14 mouse cellular contexts compared by ENCODE assay signal in the genomic region with DNA sequence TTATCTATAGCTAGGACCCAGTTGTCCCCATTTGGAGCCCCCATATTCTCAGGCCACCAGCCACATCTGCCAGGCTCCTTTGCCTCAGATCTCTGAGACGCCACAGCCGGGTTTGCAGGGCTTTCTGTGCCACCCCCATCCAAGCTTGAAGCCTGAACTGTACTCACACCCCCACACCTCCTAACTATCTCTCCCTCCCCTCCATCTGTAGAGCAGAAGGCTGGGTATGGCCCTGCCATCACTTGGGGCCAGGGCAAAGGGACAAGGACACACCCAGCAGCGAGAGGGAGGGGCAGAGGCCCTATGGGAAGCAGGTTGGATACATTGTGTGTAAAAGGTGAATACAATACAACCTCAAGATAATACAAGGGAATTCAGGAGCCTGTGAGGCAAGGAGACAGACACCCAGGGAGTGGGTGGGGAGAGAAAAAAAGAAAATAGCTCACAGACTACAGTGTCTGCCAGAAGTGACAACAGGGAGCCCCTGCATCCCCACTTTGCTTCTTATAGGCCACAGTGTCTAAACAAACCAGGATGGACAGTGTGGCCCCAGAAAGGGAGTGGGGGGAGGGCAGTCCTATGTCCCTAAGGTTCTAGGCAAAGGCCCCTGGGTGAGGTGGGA. TPM values are rescaled to one million over a fixed set of nuclear protein-coding genes. Genes with fewer than 3 reads are reported as not detected.
DNase-seq lines count a peak whose midpoint lies in the region; ATAC-seq and TF ChIP-seq lines count a peak whose summit lies in the region.
"Had no signal": no experiment of that assay in that cellular context is flagged by ENCODE, and none has a peak within 500 bp of the region (broad histone marks: within the 10 kb centered on the region; RNA-seq: fewer than 3 reads in every experiment).

No protein-coding gene starts in this region.

- H3K9ac ChIP-seq in heart, embryonic 12.5 days: 0 out of 2 replicates have a peak overlapping the region, but pooled peaks have one; percentile 15
- no peak overlapping the region for H3K9ac ChIP-seq in intestine, embryonic 14.5 days (ENCODE audit: low read length)
- H3K9ac ChIP-seq in liver, embryonic 13.5 days: peak overlapping the region; percentile 96
- H3K9ac ChIP-seq: lung, embryonic 14.5 days had no signal

- no peaks in the 10 kb centered on the region for H3K9me3 ChIP-seq in heart, embryonic 12.5 days (replicated peaks)
- no peaks in the 10 kb centered on the region for H3K9me3 ChIP-seq in G1E (replicated peaks)
- no peaks in the 10 kb centered on the region for H3K9me3 ChIP-seq in intestine, embryonic 14.5 days (ENCODE audit: control insufficient read depth, low read length)
- no peaks in the 10 kb centered on the region for H3K9me3 ChIP-seq in liver, embryonic 13.5 days (replicated peaks)
- H3K9me3 ChIP-seq: forebrain, embryonic 10.5 days had no signal

- H3K4me1 ChIP-seq in heart, embryonic 12.5 days (replicated peaks): peaks cover 45% of the 10 kb centered on the region
- peaks cover 63% of the 10 kb centered on the region for H3K4me1 ChIP-seq in G1E (ENCODE audit: insufficient read depth, low read depth, low read length)
- peaks cover 30% of the 10 kb centered on the region for H3K4me1 ChIP-seq in intestine, embryonic 14.5 days (replicated peaks; ENCODE audit: control insufficient read depth, insufficient read depth, low read length)
- H3K4me1 ChIP-seq in liver, embryonic 13.5 days (replicated peaks): peaks cover 68% of the 10 kb centered on the region

- 85% methylated on average over 3 of the region's 3 CpGs for WGBS in heart, embryonic 12.5 days
- WGBS in intestine, embryonic 14.5 days: 83% methylated on average over 3 of the region's 3 CpGs
- 40% methylated on average over 3 of the region's 3 CpGs for WGBS in liver, embryonic 13.5 days (ENCODE audit: insufficient replicate concordance)

- no peak for TF ChIP-seq CTCF in G1E (IDR thresholded peaks at IDR 0.05; ENCODE audit: low read depth, low read length)

- H3K36me3 ChIP-seq in heart, embryonic 12.5 days: peaks cover 57% of the 10 kb centered on the region
- peaks cover 91% of the 10 kb centered on the region for H3K36me3 ChIP-seq in G1E (replicated peaks)
- peaks cover 48% of the 10 kb centered on the region for H3K36me3 ChIP-seq in intestine, embryonic 14.5 days (ENCODE audit: control insufficient read depth, insufficient read depth, low read length)
- H3K36me3 ChIP-seq in liver, embryonic 13.5 days: peaks cover 68% of the 10 kb centered on the region

- no peak for DNase-seq in heart, adult 8-10 months (ENCODE audit: low spot score)
- no peak for DNase-seq in G1E (ENCODE audit: low spot score)
- DNase-seq in intestine, embryonic 14.5 days (ENCODE audit: low spot score): peak; percentile 61
- DNase-seq in liver, embryonic 13.5 days: peak; percentile 67
- no peak for DNase-seq in adrenal gland, adult 2 months
- no peak for DNase-seq in adrenal gland, postnatal 25 days
- DNase-seq in testis, postnatal 14 days (ENCODE audit: low spot score): no peak
- DNase-seq: embryo, embryonic 11 days; gastrocnemius, postnatal 14 days; kidney, adult 8-10 months; lung, embryonic 14.5 days had no signal

- H3K4me3 ChIP-seq in heart, embryonic 12.5 days: no peak overlapping the region
- peak overlapping the region; percentile 28; the same call in 1 of the 2 replicates for H3K4me3 ChIP-seq in G1E (ENCODE audit: low read depth, low read length)
- no peak overlapping the region for H3K4me3 ChIP-seq in intestine, embryonic 14.5 days (ENCODE audit: low read depth, low read length)
- peak overlapping the region; percentile 89 for H3K4me3 ChIP-seq in liver, embryonic 13.5 days (replicated peaks)
- H3K4me3 ChIP-seq: forebrain, embryonic 10.5 days had no signal

- no peaks in the 10 kb centered on the region for H3K27me3 ChIP-seq in heart, embryonic 12.5 days (replicated peaks)
- no peaks in the 10 kb centered on the region for H3K27me3 ChIP-seq in G1E (ENCODE audit: insufficient read depth, low read length)
- no peaks in the 10 kb centered on the region for H3K27me3 ChIP-seq in intestine, embryonic 14.5 days (replicated peaks; ENCODE audit: control insufficient read depth, insufficient read depth, low read length)
- no peaks in the 10 kb centered on the region for H3K27me3 ChIP-seq in liver, embryonic 13.5 days

- ATAC-seq in heart, embryonic 12.5 days (ENCODE audit: insufficient number of reproducible peaks, low FRiP score): no peak
- no peak for ATAC-seq in G1E (ENCODE audit: extremely low read depth, insufficient number of reproducible peaks, low FRiP score, poor library complexity, severe bottlenecking)
- ATAC-seq in intestine, embryonic 14.5 days (replicated peaks; ENCODE audit: low FRiP score, low TSS enrichment, low read depth): no peak
- peak; percentile 73 for ATAC-seq in liver, embryonic 13.5 days (ENCODE audit: low read depth)

- no peak overlapping the region for H3K4me2 ChIP-seq in heart, embryonic 12.5 days
- H3K4me2 ChIP-seq in intestine, embryonic 14.5 days (ENCODE audit: low read length): peak overlapping the region; percentile 4; the same call in 1 of the 2 replicates
- H3K4me2 ChIP-seq in liver, embryonic 13.5 days: peak overlapping the region; percentile 98
- H3K4me2 ChIP-seq: lung, embryonic 14.5 days had no signal

- no peak overlapping the region for H3K27ac ChIP-seq in heart, embryonic 12.5 days (ENCODE audit: poor library complexity, severe bottlenecking)
- no peak overlapping the region for H3K27ac ChIP-seq in intestine, embryonic 14.5 days (ENCODE audit: low read depth)
- H3K27ac ChIP-seq in liver, embryonic 13.5 days: peak overlapping the region; percentile 99
- H3K27ac ChIP-seq: forebrain, embryonic 10.5 days had no signal

RNA-seq across cellular contexts. Expression of a gene that starts 5.3 kb away (rescaled TPM):
- 220 and 226 TPM in 2 replicates for polyA plus RNA-seq in heart, embryonic 12.5 days (2016; fragmentation: Nextera tagmentation; extraction: Ambion mirVana)
- total RNA-seq in heart, adult 8-10 months (2022): 100 to 1,000 TPM; 124 to 159 (median 130) TPM
- total RNA-seq in G1E (2014; fragmentation: Nextera tagmentation) (38.5 and 48.7 TPM in 2 replicates), G1E (2017) (89.1 and 92.7 TPM in 2 replicates)
- 182 and 214 TPM in 2 replicates for polyA plus RNA-seq in G1E (2012)
- polyA plus RNA-seq in intestine, embryonic 14.5 days (2014; fragmentation: Nextera tagmentation; extraction: Ambion mirVana): 244 and 252 TPM in 2 replicates
- polyA plus RNA-seq in liver, embryonic 13.5 days (2015; fragmentation: Nextera tagmentation; extraction: Ambion mirVana): 94.0 and 98.3 TPM in 2 replicates
- total RNA-seq in adrenal gland, adult 2 months (2021): 100 to 1,000 TPM; 128 to 145 TPM
- 122 and 138 TPM in 2 replicates for polyA plus RNA-seq in adrenal gland, adult 2 months (2012; rRNA removed)
- total RNA-seq in adrenal gland, postnatal 25 days (2021): 91.4 and 96.0 TPM in 2 replicates

RNA-seq across cellular contexts. Expression of a gene that starts 26.3 kb away (rescaled TPM):
- polyA plus RNA-seq in heart, embryonic 12.5 days (2016; fragmentation: Nextera tagmentation; extraction: Ambion mirVana): 14.8 and 15.6 TPM in 2 replicates
- 10 to 100 TPM; 10.7 to 13.5 (median 12.2) TPM for total RNA-seq in heart, adult 8-10 months (2022)
- total RNA-seq in G1E (2014; fragmentation: Nextera tagmentation) (6.9 and 13.6 TPM in 2 replicates), G1E (2017) (10.1 and 10.9 TPM in 2 replicates)
- 27.1 and 30.3 TPM in 2 replicates for polyA plus RNA-seq in G1E (2012)
- 23.5 and 24.7 TPM in 2 replicates for polyA plus RNA-seq in intestine, embryonic 14.5 days (2014; fragmentation: Nextera tagmentation; extraction: Ambion mirVana)
- 4.6 and 5.7 TPM in 2 replicates for polyA plus RNA-seq in liver, embryonic 13.5 days (2015; fragmentation: Nextera tagmentation; extraction: Ambion mirVana)
- 10 to 100 TPM; 19.7 to 23.7 TPM for total RNA-seq in adrenal gland, adult 2 months (2021)
- 92.1 and 111 TPM in 2 replicates for polyA plus RNA-seq in adrenal gland, adult 2 months (2012; rRNA removed)
- total RNA-seq in adrenal gland, postnatal 25 days (2021): 18.5 and 22.1 TPM in 2 replicates

RNA-seq across cellular contexts. Expression of a gene that starts 34.2 kb away (rescaled TPM):
- 0.19 and 0.32 TPM in 2 replicates for polyA plus RNA-seq in heart, embryonic 12.5 days (2016; fragmentation: Nextera tagmentation; extraction: Ambion mirVana)
- total RNA-seq in heart, adult 8-10 months (2022): 1 to 10 TPM in 1 of 4 experiments, under 1 TPM in 3; 0.44 to 1.8 (median 0.61) TPM
- 1.1 and 4.1 TPM in 2 replicates for total RNA-seq in G1E (2014; fragmentation: Nextera tagmentation)
- 0.35 and 0.55 TPM in 2 replicates for total RNA-seq in G1E (2017)
- 0.14 and 0.19 TPM in 2 replicates for polyA plus RNA-seq in G1E (2012)
- polyA plus RNA-seq in intestine, embryonic 14.5 days (2014; fragmentation: Nextera tagmentation; extraction: Ambion mirVana): 0.42 and 1.2 TPM in 2 replicates
- polyA plus RNA-seq in liver, embryonic 13.5 days (2015; fragmentation: Nextera tagmentation; extraction: Ambion mirVana): 0.73 and 0.94 TPM in 2 replicates
- 1 to 10 TPM; 2.6 to 3.2 TPM for total RNA-seq in adrenal gland, adult 2 months (2021)
- 3.0 and 3.1 TPM in 2 replicates for polyA plus RNA-seq in adrenal gland, adult 2 months (2012; rRNA removed)
- 1.2 and 2.7 TPM in 2 replicates for total RNA-seq in adrenal gland, postnatal 25 days (2021)

RNA-seq across cellular contexts. Expression of a gene that starts 37.2 kb away (rescaled TPM):
- polyA plus RNA-seq in heart, embryonic 12.5 days (2016; fragmentation: Nextera tagmentation; extraction: Ambion mirVana): not detected in 2 replicates
- total RNA-seq in heart, adult 8-10 months (2022): under 1 TPM in 2 of 4 experiments, not detected in 2; 0.38 to 0.65 TPM
- not detected in 2 replicates for total RNA-seq in G1E (2014; fragmentation: Nextera tagmentation)
- 0.16 TPM in 1 of 2 replicates, not detected in the other for total RNA-seq in G1E (2017)
- not detected in 2 replicates for polyA plus RNA-seq in G1E (2012)
- polyA plus RNA-seq in intestine, embryonic 14.5 days (2014; fragmentation: Nextera tagmentation; extraction: Ambion mirVana): 0.34 TPM in 1 of 2 replicates, not detected in the other
- polyA plus RNA-seq in liver, embryonic 13.5 days (2015; fragmentation: Nextera tagmentation; extraction: Ambion mirVana): not detected in 2 replicates
- total RNA-seq in adrenal gland, adult 2 months (2021): 10 to 100 TPM; 23.2 to 29.5 TPM
- 14.6 and 15.5 TPM in 2 replicates for polyA plus RNA-seq in adrenal gland, adult 2 months (2012; rRNA removed)
- 30.7 and 36.2 TPM in 2 replicates for total RNA-seq in adrenal gland, postnatal 25 days (2021)
- total RNA-seq: gastrocnemius, postnatal 14 days had no signal
- polyA plus RNA-seq: forebrain, embryonic 10.5 days had no signal

RNA-seq across cellular contexts. Expression of a gene that starts 38.8 kb away (rescaled TPM):
- 0.42 TPM in 1 of 2 replicates, not detected in the other for polyA plus RNA-seq in heart, embryonic 12.5 days (2016; fragmentation: Nextera tagmentation; extraction: Ambion mirVana)
- total RNA-seq in heart, adult 8-10 months (2022): not detected
- not detected in 2 replicates for total RNA-seq in G1E (2014; fragmentation: Nextera tagmentation)
- not detected in 2 replicates for total RNA-seq in G1E (2017)
- 0.10 and 0.17 TPM in 2 replicates for polyA plus RNA-seq in G1E (2012)
- 0.15 and 0.31 TPM in 2 replicates for polyA plus RNA-seq in intestine, embryonic 14.5 days (2014; fragmentation: Nextera tagmentation; extraction: Ambion mirVana)
- polyA plus RNA-seq in liver, embryonic 13.5 days (2015; fragmentation: Nextera tagmentation; extraction: Ambion mirVana): not detected in 2 replicates
- not detected for total RNA-seq in adrenal gland, adult 2 months (2021)
- polyA plus RNA-seq in adrenal gland, adult 2 months (2012; rRNA removed): 0.08 TPM in 1 of 2 replicates, not detected in the other
- not detected in 2 replicates for total RNA-seq in adrenal gland, postnatal 25 days (2021)
- total RNA-seq: gastrocnemius, postnatal 14 days; megakaryocyte, adult 5-6 weeks had no signal

Comparison
In these comparisons a context has a peak if more than half of its experiments do, and no peak if none do; other contexts are left out.
1. H3K4me3 ChIP-seq: peak in G1E (single experiment) and liver, embryonic 13.5 days (single experiment); none in heart, embryonic 12.5 days (single experiment) and intestine, embryonic 14.5 days (single experiment).
2. DNase-seq: peak in intestine, embryonic 14.5 days (single experiment) and liver, embryonic 13.5 days (single experiment); none in heart, adult 8-10 months (single experiment), G1E (single experiment), adrenal gland, adult 2 months (single experiment), adrenal gland, postnatal 25 days (single experiment) and testis, postnatal 14 days (single experiment).